Mouse (Mus musculus) hematopoietic multipotent progenitor cell, adult 10-12 weeks (in vitro differentiated cells): ENCODE measurements around the gene Ces4a. TPM values are rescaled to one million over a fixed set of nuclear protein-coding genes. Genes with fewer than 3 reads are reported as not detected.

Experiments
- polyA plus RNA-seq: library from polyadenylated mRNA; stranded (reverse); fragments of >175 nt; gene quantifications from 2 replicates; pipeline ENCODE4 v1.2.3, GENCODE M21; 2012; ENCODE audit warnings: low replicate concordance

Gene Ces4a
- polyA plus RNA-seq, result not detected in 2 replicates

GRCm38 (mm10) chr8:105131509-105131908, at the start of gene Ces4a:
TSS of gene Ces4a (plus strand) at chr8:105131800.

DNA sequence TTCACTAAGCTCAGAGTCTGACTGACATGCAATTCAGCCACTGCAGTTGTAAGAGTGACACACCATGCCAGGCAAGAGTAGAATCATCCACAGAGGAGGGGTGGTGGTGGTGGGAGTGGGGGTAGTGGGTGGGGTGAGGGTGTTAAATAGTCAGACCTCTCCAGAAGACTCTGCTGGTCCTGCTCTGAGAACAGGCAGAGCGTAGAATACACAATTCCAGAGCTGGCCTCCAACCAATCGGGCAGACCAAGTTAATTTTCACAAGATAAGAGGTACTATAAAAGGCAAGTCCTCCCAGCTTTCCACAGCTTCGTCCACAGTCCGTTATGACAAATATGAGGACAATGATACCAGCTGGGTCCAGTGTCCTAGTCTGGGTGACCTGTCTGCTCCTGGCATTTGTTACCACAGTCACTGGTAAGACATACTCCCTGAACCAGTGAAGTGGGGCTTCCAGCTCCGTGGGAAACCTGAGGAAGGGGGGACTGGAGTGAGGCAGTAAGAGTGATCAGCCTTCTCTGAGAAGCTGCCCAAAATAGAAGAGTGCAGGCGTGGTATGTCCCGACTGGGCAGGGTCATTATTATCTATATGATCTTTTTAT, 48.0 kb upstream of the Ces4a start, which contains the start of gene Ces3b:
Ces3b (plus strand) TSS at position 305 of the 602 bp plus-strand sequence.

GRCm38 (mm10) chr8:105170381-105171115, 38.9 kb downstream of the Ces4a start, which contains the start of gene Cbfb:
TSS of gene Cbfb (plus strand) at chr8:105170674.

Other genes with a start within 250 kb of the Ces4a start
- gene Ces2e, start 205.5 kb upstream of the Ces4a start, polyA plus RNA-seq, result not detected in 2 replicates
- gene Ces2f, start 184.4 kb upstream of the Ces4a start, polyA plus RNA-seq, result not detected in 2 replicates
- 0.33 and 7.1 TPM in 2 replicates for gene Ces2g, start 170.1 kb upstream of the Ces4a start, polyA plus RNA-seq
- not detected in 2 replicates for gene Ces2h, start 130.9 kb upstream of the Ces4a start, polyA plus RNA-seq
- not detected in 2 replicates for gene Ces3a, start 83.2 kb upstream of the Ces4a start, polyA plus RNA-seq
- not detected in 2 replicates for gene Ces3b, start 48.0 kb upstream of the Ces4a start, polyA plus RNA-seq
- gene Cbfb, start 38.9 kb downstream of the Ces4a start, polyA plus RNA-seq, result 40.4 and 47.1 TPM in 2 replicates
- 4.3 and 8.5 TPM in 2 replicates for gene D230025D16Rik, start 93.3 kb downstream of the Ces4a start, polyA plus RNA-seq
- gene B3gnt9, start 123.4 kb downstream of the Ces4a start, polyA plus RNA-seq, result 6.6 and 23.7 TPM in 2 replicates
- gene Tradd, start 132.8 kb downstream of the Ces4a start, polyA plus RNA-seq, result 38.0 and 49.7 TPM in 2 replicates
- 16.2 and 22.9 TPM in 2 replicates for gene Fbxl8, start 132.8 kb downstream of the Ces4a start, polyA plus RNA-seq
- 2.4 and 4.4 TPM in 2 replicates for gene Hsf4, start 138.0 kb downstream of the Ces4a start, polyA plus RNA-seq
- gene Nol3, start 144.3 kb downstream of the Ces4a start, polyA plus RNA-seq, result 0.17 and 0.31 TPM in 2 replicates
- gene 4931428F04Rik, start 158.1 kb downstream of the Ces4a start, polyA plus RNA-seq, result 2.1 and 2.8 TPM in 2 replicates
- 2.2 and 4.8 TPM in 2 replicates for gene Exoc3l, start 164.3 kb downstream of the Ces4a start, polyA plus RNA-seq
- 41.3 and 68.2 TPM in 2 replicates for gene E2f4, start 165.9 kb downstream of the Ces4a start, polyA plus RNA-seq
- gene Elmo3, start 173.8 kb downstream of the Ces4a start, polyA plus RNA-seq, result 3.4 and 3.9 TPM in 2 replicates
- 0.55 and 2.4 TPM in 2 replicates for gene Lrrc29, start 194.5 kb downstream of the Ces4a start, polyA plus RNA-seq
- gene Tmem208, start 194.6 kb downstream of the Ces4a start, polyA plus RNA-seq, result 32.3 and 42.4 TPM in 2 replicates
- 35.9 and 70.7 TPM in 2 replicates for gene Fhod1, start 216.2 kb downstream of the Ces4a start, polyA plus RNA-seq
- 2.3 and 3.7 TPM in 2 replicates for gene Slc9a5, start 217.0 kb downstream of the Ces4a start, polyA plus RNA-seq
- 0.11 TPM in 1 of 2 replicates, not detected in the other for gene Plekhg4, start 241.5 kb downstream of the Ces4a start, polyA plus RNA-seq